Mouse (Mus musculus): ENCODE results near the gene Skil. TPM values are rescaled to one million over a fixed set of nuclear protein-coding genes. Genes with fewer than 3 reads are reported as not detected.

Gene Skil
- polyA plus RNA-seq (2016; fragmentation: Nextera tagmentation; extraction: Ambion mirVana) = 22.3 and 28.9 TPM in 2 replicates

- H3K27me3 ChIP-seq (ENCODE audit: low read depth, poor library complexity, severe bottlenecking) = no peaks in the 10 kb centered on the region
- H3K9me3 ChIP-seq (replicated peaks) = no peaks in the 10 kb centered on the region
- WGBS = 3% methylated on average over 97 of the region's 109 CpGs
- peak within 1 kb of the TSS; percentile 99 for H3K27ac ChIP-seq
- H3K4me1 ChIP-seq = peaks cover 37% of the 10 kb centered on the region
- peak; percentile 95 for DNase-seq (ENCODE audit: low spot score)
- peak within 1 kb of the TSS; percentile 89 for H3K4me3 ChIP-seq
- H3K36me3 ChIP-seq = peaks cover 18% of the 10 kb centered on the region
Observed at GRCm38 (mm10) chr3:31094531-31095178, at the start of gene Skil. Gene Skil (plus strand): TSS chr3:31095058.

DNA sequence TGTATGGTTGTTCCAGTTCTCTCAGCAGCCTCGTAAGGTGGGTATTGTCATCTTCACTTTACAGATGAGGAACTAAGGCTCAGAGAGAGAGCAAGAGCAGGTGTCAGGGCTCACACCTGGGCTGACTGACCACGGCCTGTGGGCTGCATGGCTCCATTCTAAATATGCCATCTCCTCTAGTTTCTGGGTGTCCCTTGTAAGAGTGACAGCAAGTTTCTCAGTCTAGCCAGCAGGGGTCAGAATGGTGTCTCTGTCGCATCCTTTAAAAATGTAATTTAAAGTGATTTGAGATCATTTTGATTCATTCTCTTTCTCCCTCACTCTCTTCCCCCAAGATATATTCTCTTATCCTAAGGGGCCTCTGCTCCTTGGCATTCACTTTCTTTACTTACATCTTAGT, 47.6 kb upstream of the Skil start:
- Histone ChIP-seq H3K4me1 (no peaks in the 10 kb centered on the region), H3K27ac (no peak overlapping the region), H3K4me3 (no peak overlapping the region), H3K9me3 (replicated peaks) (no peaks in the 10 kb centered on the region), H3K36me3 (peaks cover 63% of the 10 kb centered on the region), H3K27me3 (ENCODE audit: low read depth, poor library complexity, severe bottlenecking) (no peaks in the 10 kb centered on the region)
- DNase-seq (ENCODE audit: low spot score) = no peak
- WGBS = 78% methylated on average over 3 of the region's 3 CpGs

GRCm38 (mm10) chr3:31049087-31049486, 45.8 kb upstream of the Skil start:
- Histone ChIP-seq H3K4me1 (no peaks in the 10 kb centered on the region), H3K4me3 (no peak overlapping the region), H3K27me3 (ENCODE audit: low read depth, poor library complexity, severe bottlenecking) (no peaks in the 10 kb centered on the region), H3K36me3 (peaks cover 47% of the 10 kb centered on the region), H3K9me3 (replicated peaks) (no peaks in the 10 kb centered on the region), H3K27ac (no peak overlapping the region)
- 92% methylated on average over 5 of the region's 5 CpGs for WGBS
- no peak for DNase-seq (ENCODE audit: low spot score)

- Histone ChIP-seq H3K36me3 (peaks cover 47% of the 10 kb centered on the region), H3K9me3 (replicated peaks) (no peaks in the 10 kb centered on the region), H3K4me1 (no peaks in the 10 kb centered on the region), H3K27me3 (ENCODE audit: low read depth, poor library complexity, severe bottlenecking) (no peaks in the 10 kb centered on the region), H3K4me3 (no peak overlapping the region), H3K27ac (no peak overlapping the region)
- DNase-seq (ENCODE audit: low spot score) = no peak
- WGBS = 89% methylated on average over 7 of the region's 7 CpGs
Observed at GRCm38 (mm10) chr3:31050375-31050774, 44.5 kb upstream of the Skil start.

GRCm38 (mm10) chr3:31051730-31052129, 43.1 kb upstream of the Skil start:
- Histone ChIP-seq H3K27me3 (ENCODE audit: low read depth, poor library complexity, severe bottlenecking) (no peaks in the 10 kb centered on the region), H3K4me3 (no peak overlapping the region), H3K27ac (no peak overlapping the region), H3K9me3 (replicated peaks) (no peaks in the 10 kb centered on the region), H3K36me3 (peaks cover 43% of the 10 kb centered on the region), H3K4me1 (no peaks in the 10 kb centered on the region)
- DNase-seq (ENCODE audit: low spot score) = no peak
- WGBS = 93% methylated on average over 9 of the region's 9 CpGs

- Histone ChIP-seq H3K27me3 (ENCODE audit: low read depth, poor library complexity, severe bottlenecking) (no peaks in the 10 kb centered on the region), H3K4me3 (no peak overlapping the region), H3K9me3 (replicated peaks) (no peaks in the 10 kb centered on the region), H3K27ac (no peak overlapping the region), H3K36me3 (peaks cover 33% of the 10 kb centered on the region), H3K4me1 (no peaks in the 10 kb centered on the region)
- 98% methylated on average over 9 of the region's 9 CpGs for WGBS
- no peak for DNase-seq (ENCODE audit: low spot score)
Observed at GRCm38 (mm10) chr3:31053191-31053590, 41.7 kb upstream of the Skil start.

DNA sequence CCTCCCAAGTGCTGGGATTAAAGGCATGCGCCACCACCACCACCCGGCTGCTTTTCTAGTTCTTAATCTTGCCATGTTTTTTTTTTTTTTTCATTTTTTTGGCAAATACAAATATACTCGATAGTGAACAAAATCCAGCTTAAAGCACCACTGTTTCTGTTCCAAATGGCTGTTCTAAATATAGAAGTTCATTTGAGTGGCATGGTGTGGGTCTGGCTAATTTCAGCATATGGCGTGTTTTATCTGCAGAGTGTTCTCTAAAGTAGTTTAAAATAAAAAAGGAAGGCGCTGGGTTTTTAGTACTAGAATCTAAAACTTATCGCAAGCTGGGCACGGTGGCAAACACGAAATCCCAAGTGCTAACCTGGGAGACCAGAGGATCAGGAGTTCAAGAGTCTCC, 40.0 kb upstream of the Skil start:
- no peaks in the 10 kb centered on the region for H3K9me3 ChIP-seq (replicated peaks)
- WGBS = 96% methylated on average over 8 of the region's 8 CpGs
- no peak for DNase-seq (ENCODE audit: low spot score)
- no peak overlapping the region for H3K27ac ChIP-seq
- no peak overlapping the region for H3K4me3 ChIP-seq
- H3K27me3 ChIP-seq (ENCODE audit: low read depth, poor library complexity, severe bottlenecking) = no peaks in the 10 kb centered on the region
- no peaks in the 10 kb centered on the region for H3K4me1 ChIP-seq
- H3K36me3 ChIP-seq = peaks cover 19% of the 10 kb centered on the region

GRCm38 (mm10) chr3:31056047-31056650, 38.7 kb upstream of the Skil start:
- no peaks in the 10 kb centered on the region for H3K27me3 ChIP-seq (ENCODE audit: low read depth, poor library complexity, severe bottlenecking)
- peak; percentile 67 for DNase-seq (ENCODE audit: low spot score)
- peak overlapping the region; percentile 82 for H3K27ac ChIP-seq
- H3K4me3 ChIP-seq = peak overlapping the region; percentile 53
- peaks cover 8% of the 10 kb centered on the region for H3K36me3 ChIP-seq
- H3K9me3 ChIP-seq (replicated peaks) = no peaks in the 10 kb centered on the region
- H3K4me1 ChIP-seq = peaks cover 4% of the 10 kb centered on the region; the same call in 1 of the 2 replicates
- WGBS = 28% methylated on average over 17 of the region's 17 CpGs

DNA sequence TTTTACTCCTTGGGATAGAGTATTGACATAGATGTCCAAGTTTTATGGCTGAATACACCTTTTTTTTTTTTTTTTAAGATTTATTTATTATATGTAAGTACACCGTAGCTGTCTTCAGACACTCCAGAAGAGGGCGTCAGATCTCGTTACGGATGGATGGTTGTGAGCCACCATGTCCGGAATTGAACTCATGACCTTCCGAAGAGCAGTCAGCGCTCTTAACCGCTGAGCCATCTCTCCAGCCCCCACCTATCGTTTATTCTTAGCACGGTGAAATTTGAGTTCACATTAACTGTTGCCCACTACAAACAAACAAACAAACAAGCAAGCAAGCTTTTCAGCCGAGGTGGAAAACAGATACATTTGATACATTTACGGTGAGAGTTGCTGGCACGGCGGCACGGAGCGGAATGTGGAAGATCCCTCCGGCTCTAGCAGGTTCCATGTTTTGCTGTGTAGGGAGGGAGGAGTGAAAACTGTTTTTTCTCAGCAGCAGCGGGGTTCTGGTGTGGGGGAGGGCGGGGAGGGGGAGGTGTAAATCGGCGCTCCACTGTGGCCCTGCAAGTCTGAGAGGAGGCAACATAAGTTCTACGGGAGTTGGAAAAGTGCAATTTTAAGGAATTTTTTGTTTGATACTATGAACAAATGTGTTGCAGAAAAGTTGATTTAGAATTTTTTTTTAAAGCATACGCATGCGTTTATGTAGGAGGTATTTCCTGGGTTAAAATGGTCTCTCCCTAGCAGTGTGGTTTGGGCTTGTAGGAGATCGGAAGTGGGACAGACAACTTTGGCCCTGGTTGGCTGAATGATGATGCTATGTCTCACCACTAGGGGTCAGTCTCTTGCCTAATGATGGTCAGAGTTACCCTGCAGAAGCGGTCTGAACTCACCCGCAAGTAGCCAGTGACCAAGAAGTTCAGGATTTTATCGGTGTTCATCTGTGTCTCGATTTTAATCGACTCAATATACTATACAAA, 37.9 kb upstream of the Skil start:
- 4% methylated on average over 30 of the region's 30 CpGs for WGBS
- Histone ChIP-seq H3K36me3 (no peaks in the 10 kb centered on the region), H3K9me3 (replicated peaks) (no peaks in the 10 kb centered on the region), H3K27me3 (ENCODE audit: low read depth, poor library complexity, severe bottlenecking) (no peaks in the 10 kb centered on the region), H3K4me3 (peak overlapping the region; percentile 53), H3K27ac (peak overlapping the region; percentile 82), H3K4me1 (peaks cover 5% of the 10 kb centered on the region; the same call in 1 of the 2 replicates)
- peak; percentile 77 for DNase-seq (ENCODE audit: low spot score)

- Histone ChIP-seq H3K4me1 (peaks cover 5% of the 10 kb centered on the region; the same call in 1 of the 2 replicates), H3K27ac (0 out of 2 replicates have a peak overlapping the region, but pooled peaks have one; percentile 12), H3K36me3 (no peaks in the 10 kb centered on the region), H3K9me3 (replicated peaks) (no peaks in the 10 kb centered on the region), H3K27me3 (ENCODE audit: low read depth, poor library complexity, severe bottlenecking) (no peaks in the 10 kb centered on the region), H3K4me3 (no peak overlapping the region)
- no peak for DNase-seq (ENCODE audit: low spot score)
- 88% methylated on average over 8 of the region's 8 CpGs for WGBS
Observed at GRCm38 (mm10) chr3:31060745-31061102, 34.1 kb upstream of the Skil start.

DNA sequence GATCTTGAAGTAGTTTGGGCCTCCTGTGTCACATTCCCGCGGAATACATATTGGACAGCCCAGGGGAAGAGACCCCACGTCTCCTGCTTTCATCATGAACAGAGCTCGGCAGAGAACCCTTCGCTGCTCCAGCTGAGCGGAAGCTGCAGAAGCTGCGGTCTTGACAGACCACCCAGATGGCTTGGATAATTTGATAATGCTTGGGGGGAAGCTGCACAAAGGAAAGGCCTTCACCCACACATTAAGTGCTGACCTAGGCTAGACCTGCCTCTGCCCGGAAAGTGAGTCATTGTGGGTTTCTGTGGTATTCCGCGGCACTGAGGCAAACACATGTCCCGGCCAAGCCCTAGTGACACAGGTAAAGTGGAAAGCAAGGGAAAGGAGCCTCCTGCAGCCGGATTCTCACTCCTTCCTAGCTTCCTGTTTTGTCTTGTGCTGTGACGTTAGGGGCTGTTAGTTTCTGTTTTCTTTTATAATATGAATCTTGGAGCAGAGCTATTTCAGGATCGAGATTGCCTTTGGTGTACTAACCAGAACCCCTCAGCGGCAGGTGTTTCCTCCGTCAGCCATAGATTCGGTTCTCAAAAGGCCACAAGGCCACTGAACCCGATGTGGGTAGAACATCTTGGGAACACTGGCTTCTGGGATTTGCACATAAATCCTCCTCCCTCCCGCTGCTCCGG, 33.6 kb upstream of the Skil start:
- WGBS = 82% methylated on average over 20 of the region's 20 CpGs
- Histone ChIP-seq H3K4me3 (no peak overlapping the region), H3K27ac (0 out of 2 replicates have a peak overlapping the region, but pooled peaks have one; percentile 12), H3K9me3 (replicated peaks) (no peaks in the 10 kb centered on the region), H3K36me3 (no peaks in the 10 kb centered on the region), H3K4me1 (peaks cover 5% of the 10 kb centered on the region; the same call in 1 of the 2 replicates), H3K27me3 (ENCODE audit: low read depth, poor library complexity, severe bottlenecking) (no peaks in the 10 kb centered on the region)
- DNase-seq (ENCODE audit: low spot score) = no peak

GRCm38 (mm10) chr3:31061786-31062120, 33.1 kb upstream of the Skil start:
- Histone ChIP-seq H3K36me3 (no peaks in the 10 kb centered on the region), H3K4me1 (peaks cover 5% of the 10 kb centered on the region; the same call in 1 of the 2 replicates), H3K4me3 (no peak overlapping the region), H3K27me3 (ENCODE audit: low read depth, poor library complexity, severe bottlenecking) (no peaks in the 10 kb centered on the region), H3K9me3 (replicated peaks) (no peaks in the 10 kb centered on the region), H3K27ac (no peak overlapping the region)
- 82% methylated on average over 4 of the region's 4 CpGs for WGBS
- DNase-seq (ENCODE audit: low spot score) = no peak
